Mouse (Mus musculus): ENCODE results near the gene Gm49337. TPM values are rescaled to one million over a fixed set of nuclear protein-coding genes. Genes with fewer than 3 reads are reported as not detected.

The Gm49337 gene
- polyA plus RNA-seq, 1 experiment from 2014 or later = not detected

DNA sequence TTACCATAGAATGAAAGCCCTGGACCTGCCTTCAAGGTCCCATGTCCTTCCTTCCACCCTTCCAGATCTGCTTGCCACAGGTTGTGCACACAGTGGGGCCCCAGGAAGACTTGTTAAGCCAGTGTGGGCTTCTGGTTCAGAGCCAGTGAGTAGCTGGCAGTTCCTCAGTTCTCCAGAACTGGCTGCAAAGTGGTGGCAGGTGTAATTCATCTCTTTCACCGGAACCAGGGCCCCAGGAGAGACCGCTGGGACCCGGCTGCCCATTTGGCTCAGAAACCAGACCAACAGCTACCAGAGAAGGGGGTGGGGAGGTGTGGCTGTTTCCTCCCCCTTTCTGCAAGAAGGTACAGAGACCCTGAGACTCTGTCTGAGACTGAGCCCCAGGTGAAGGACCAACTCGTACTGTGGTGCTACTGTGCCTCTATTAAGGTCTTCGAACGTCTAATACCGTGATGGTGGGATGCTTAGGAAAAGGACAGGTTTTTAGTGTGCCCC, 29.8 kb upstream of the Gm49337 start:
- Histone ChIP-seq H3K27ac (no peak overlapping the region), H3K27me3 (no peaks in the 10 kb centered on the region), H3K9me3 (replicated peaks) (no peaks in the 10 kb centered on the region), H3K9ac (peak overlapping the region; percentile 81), H3K4me2 (peak overlapping the region; percentile 94), H3K36me3 (no peaks in the 10 kb centered on the region), H3K4me1 (replicated peaks) (peaks cover 25% of the 10 kb centered on the region), H3K4me3 (peak overlapping the region; percentile 83)
- 7% methylated on average over 7 of the region's 7 CpGs for WGBS
- ATAC-seq (replicated peaks; ENCODE audit: insufficient number of reproducible peaks, insufficient read depth, low FRiP score, low read depth) = no peak

- Histone ChIP-seq H3K9ac (peak overlapping the region; percentile 81), H3K27me3 (no peaks in the 10 kb centered on the region), H3K4me2 (peak overlapping the region; percentile 94), H3K4me1 (replicated peaks) (peaks cover 25% of the 10 kb centered on the region), H3K4me3 (peak overlapping the region; percentile 83), H3K27ac (no peak overlapping the region), H3K36me3 (no peaks in the 10 kb centered on the region), H3K9me3 (replicated peaks) (no peaks in the 10 kb centered on the region)
- ATAC-seq (replicated peaks; ENCODE audit: insufficient number of reproducible peaks, insufficient read depth, low FRiP score, low read depth) = peak; percentile 79
- WGBS = under 1% methylated on average over 42 of the region's 47 CpGs
Observed at GRCm38 (mm10) chr4:116143891-116144717, 29.1 kb upstream of the Gm49337 start.

DNA sequence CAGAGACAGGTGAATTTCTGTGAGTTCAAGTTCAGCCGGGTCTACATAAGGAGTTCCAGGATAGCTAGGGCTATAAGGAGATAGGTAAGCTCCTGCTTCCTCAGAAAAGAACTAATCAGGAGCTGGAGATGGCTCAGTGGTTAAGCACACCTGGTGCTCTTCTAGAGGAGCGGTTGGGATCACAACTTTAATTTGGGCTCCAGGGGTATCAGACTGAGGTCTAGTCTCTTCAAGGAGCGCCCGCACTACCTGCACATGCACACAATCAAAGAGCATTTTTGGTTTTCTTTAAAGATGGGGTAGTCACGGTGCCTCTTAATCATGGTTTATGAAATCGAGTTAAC, 23.4 kb upstream of the Gm49337 start:
- Histone ChIP-seq H3K9me3 (replicated peaks) (no peaks in the 10 kb centered on the region), H3K27me3 (no peaks in the 10 kb centered on the region), H3K9ac (peak overlapping the region; percentile 97), H3K27ac (peak overlapping the region; percentile 94), H3K4me1 (replicated peaks) (peaks cover 20% of the 10 kb centered on the region), H3K4me2 (peak overlapping the region; percentile 82), H3K4me3 (peak overlapping the region; percentile 92), H3K36me3 (peaks cover 29% of the 10 kb centered on the region)
- no peak for ATAC-seq (replicated peaks; ENCODE audit: insufficient number of reproducible peaks, insufficient read depth, low FRiP score, low read depth)
- 26% methylated on average over 6 of the region's 6 CpGs for WGBS

GRCm38 (mm10) chr4:116150156-116150861, 22.9 kb upstream of the Gm49337 start:
- WGBS = under 1% methylated on average over 56 of the region's 73 CpGs
- ATAC-seq (replicated peaks; ENCODE audit: insufficient number of reproducible peaks, insufficient read depth, low FRiP score, low read depth) = peak; percentile 90

DNA sequence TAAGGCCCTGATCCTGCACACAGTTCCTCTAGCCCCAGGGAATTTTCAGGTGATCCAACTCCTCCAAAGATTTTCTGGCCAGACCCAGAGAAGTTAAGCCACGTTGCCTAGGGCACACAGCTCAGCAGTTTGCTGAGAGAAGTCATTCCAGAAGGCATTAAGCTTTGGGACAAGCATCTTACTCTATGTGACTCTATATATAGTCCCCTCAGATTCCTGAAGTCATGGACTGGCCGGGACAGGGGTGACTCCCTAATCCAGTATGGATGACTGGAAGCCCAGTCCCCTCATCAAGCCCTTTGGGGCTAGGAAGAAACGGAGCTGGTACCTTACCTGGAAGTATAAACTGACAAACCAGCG, 22.3 kb upstream of the Gm49337 start:
- Histone ChIP-seq H3K4me2 (peak overlapping the region; percentile 82), H3K27me3 (no peaks in the 10 kb centered on the region), H3K4me1 (replicated peaks) (peaks cover 16% of the 10 kb centered on the region), H3K9me3 (replicated peaks) (no peaks in the 10 kb centered on the region), H3K27ac (peak overlapping the region; percentile 94), H3K9ac (peak overlapping the region; percentile 97), H3K4me3 (peak overlapping the region; percentile 92), H3K36me3 (peaks cover 40% of the 10 kb centered on the region)
- 0 out of 2 replicates have a peak, but pooled peaks have one; percentile 16 for ATAC-seq (replicated peaks; ENCODE audit: insufficient number of reproducible peaks, insufficient read depth, low FRiP score, low read depth)
- WGBS = 10% methylated on average over 4 of the region's 4 CpGs

More at GRCm38 (mm10) chr4:116150156-116150861, 22.9 kb upstream of the Gm49337 start:
- H3K9me3 ChIP-seq (replicated peaks) = no peaks in the 10 kb centered on the region
- peaks cover 16% of the 10 kb centered on the region for H3K4me1 ChIP-seq (replicated peaks)
- H3K9ac ChIP-seq = peak overlapping the region; percentile 97
- peak overlapping the region; percentile 94 for H3K27ac ChIP-seq
- peak overlapping the region; percentile 82 for H3K4me2 ChIP-seq
- peaks cover 35% of the 10 kb centered on the region for H3K36me3 ChIP-seq
- peak overlapping the region; percentile 92 for H3K4me3 ChIP-seq
- no peaks in the 10 kb centered on the region for H3K27me3 ChIP-seq

DNA sequence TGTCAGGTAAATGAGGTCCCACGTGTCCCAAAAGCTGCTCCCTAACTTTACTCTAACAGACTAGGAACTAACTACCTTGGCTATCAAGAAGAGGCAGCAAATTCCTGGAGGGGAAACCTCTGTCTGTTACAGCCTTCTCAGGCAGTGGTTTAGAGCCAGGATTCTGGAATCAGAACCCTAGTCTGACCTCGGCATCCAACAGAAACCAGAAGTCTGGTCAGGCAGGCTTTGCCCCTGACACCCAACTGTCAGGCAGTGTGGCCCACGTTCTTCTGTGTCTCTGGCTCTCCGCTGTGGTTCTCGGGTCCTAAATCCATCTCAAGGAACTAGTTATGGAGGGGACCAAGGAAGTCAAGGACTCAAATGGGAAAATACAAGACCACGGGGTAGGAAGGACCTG, 21.9 kb upstream of the Gm49337 start, which contains the start of gene Lurap1:
TSS of gene Lurap1 (minus strand) at position 101 of the 400 bp plus-strand sequence.
- WGBS = 71% methylated on average over 6 of the region's 6 CpGs
- ATAC-seq (replicated peaks; ENCODE audit: insufficient number of reproducible peaks, insufficient read depth, low FRiP score, low read depth) = no peak

DNA sequence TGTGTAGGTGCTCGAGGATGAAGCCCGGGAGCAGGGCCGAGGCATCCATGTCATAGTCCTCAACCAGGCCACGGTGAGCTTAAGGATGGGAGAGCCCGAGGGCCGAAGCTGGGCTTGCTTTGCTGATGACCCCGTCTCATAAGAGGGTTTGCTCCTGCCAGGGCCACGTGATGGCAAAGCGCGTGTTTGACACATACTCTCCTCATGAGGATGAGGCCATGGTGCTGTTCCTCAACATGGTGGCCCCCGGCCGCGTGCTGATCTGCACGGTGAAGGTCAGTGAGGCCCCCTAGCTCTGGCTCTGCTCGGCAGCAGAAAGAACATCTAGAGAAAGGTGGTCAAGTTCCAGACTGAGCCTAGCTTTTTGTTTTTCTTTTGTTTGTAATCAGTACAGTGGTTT, 20.5 kb upstream of the Gm49337 start:
- Histone ChIP-seq H3K27me3 (no peaks in the 10 kb centered on the region), H3K9me3 (replicated peaks) (no peaks in the 10 kb centered on the region), H3K27ac (no peak overlapping the region), H3K36me3 (peaks cover 59% of the 10 kb centered on the region), H3K9ac (no peak overlapping the region), H3K4me2 (no peak overlapping the region), H3K4me3 (no peak overlapping the region), H3K4me1 (replicated peaks) (peaks cover 16% of the 10 kb centered on the region)
- WGBS = 95% methylated on average over 15 of the region's 15 CpGs
- ATAC-seq (replicated peaks; ENCODE audit: insufficient number of reproducible peaks, insufficient read depth, low FRiP score, low read depth) = no peak

More for the DNA sequence above, 21.9 kb upstream of the Gm49337 start, which contains the start of gene Lurap1:
- Histone ChIP-seq H3K9ac (peak within 1 kb of the TSS; percentile 97), H3K4me1 (replicated peaks) (peaks cover 16% of the 10 kb centered on the region), H3K4me2 (peak within 1 kb of the TSS; percentile 82), H3K27me3 (no peaks in the 10 kb centered on the region), H3K27ac (peak within 1 kb of the TSS; percentile 94), H3K36me3 (peaks cover 44% of the 10 kb centered on the region), H3K4me3 (peak within 1 kb of the TSS; percentile 92), H3K9me3 (replicated peaks) (no peaks in the 10 kb centered on the region)

- Histone ChIP-seq H3K4me1 (replicated peaks) (peaks cover 27% of the 10 kb centered on the region), H3K4me2 (no peak overlapping the region), H3K27ac (no peak overlapping the region), H3K9me3 (replicated peaks) (no peaks in the 10 kb centered on the region), H3K36me3 (peaks cover 68% of the 10 kb centered on the region), H3K27me3 (no peaks in the 10 kb centered on the region), H3K4me3 (no peak overlapping the region), H3K9ac (no peak overlapping the region)
- ATAC-seq (replicated peaks; ENCODE audit: insufficient number of reproducible peaks, insufficient read depth, low FRiP score, low read depth) = no peak
- WGBS = 83% methylated on average over 2 of the region's 2 CpGs
Observed at GRCm38 (mm10) chr4:116157882-116158281, 15.3 kb upstream of the Gm49337 start.

DNA sequence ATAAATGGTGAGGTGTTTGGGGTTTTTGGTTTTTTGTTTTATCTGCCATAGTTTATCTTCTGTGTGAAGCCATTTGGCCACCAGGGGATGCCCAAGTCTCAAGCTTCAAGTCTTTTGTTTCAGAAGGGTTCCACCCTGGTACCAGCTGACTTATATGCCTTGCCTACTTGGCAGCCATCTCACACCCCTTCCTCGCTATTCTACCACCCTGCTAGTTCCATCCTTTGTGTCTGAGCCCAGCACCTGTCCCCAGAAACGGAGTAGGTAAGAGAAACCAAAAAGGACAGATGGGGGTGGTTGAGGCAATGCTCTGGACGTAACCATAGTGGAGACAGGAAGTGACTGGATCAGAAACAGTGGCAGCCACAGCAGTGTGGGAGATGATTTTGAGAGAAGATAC, 13.3 kb upstream of the Gm49337 start:
- Histone ChIP-seq H3K4me3 (no peak overlapping the region), H3K4me2 (no peak overlapping the region), H3K9me3 (replicated peaks) (no peaks in the 10 kb centered on the region), H3K4me1 (replicated peaks) (peaks cover 28% of the 10 kb centered on the region), H3K27me3 (no peaks in the 10 kb centered on the region), H3K36me3 (peaks cover 48% of the 10 kb centered on the region), H3K27ac (peak overlapping the region; percentile 35; the same call in 1 of the 2 replicates), H3K9ac (no peak overlapping the region)
- no peak for ATAC-seq (replicated peaks; ENCODE audit: insufficient number of reproducible peaks, insufficient read depth, low FRiP score, low read depth)
- WGBS = 66% methylated on average over 3 of the region's 3 CpGs

GRCm38 (mm10) chr4:116160769-116161168, 12.4 kb upstream of the Gm49337 start:
- 31% methylated on average over 3 of the region's 3 CpGs for WGBS
- Histone ChIP-seq H3K36me3 (peaks cover 39% of the 10 kb centered on the region), H3K9me3 (replicated peaks) (no peaks in the 10 kb centered on the region), H3K9ac (no peak overlapping the region), H3K4me3 (no peak overlapping the region), H3K4me2 (no peak overlapping the region), H3K27ac (peak overlapping the region; percentile 35), H3K4me1 (replicated peaks) (peaks cover 28% of the 10 kb centered on the region), H3K27me3 (no peaks in the 10 kb centered on the region)
- ATAC-seq (replicated peaks; ENCODE audit: insufficient number of reproducible peaks, insufficient read depth, low FRiP score, low read depth) = peak; percentile 48; the same call in 1 of the 2 replicates

- peaks cover 28% of the 10 kb centered on the region for H3K4me1 ChIP-seq (replicated peaks)
- no peak overlapping the region for H3K4me3 ChIP-seq
- H3K9me3 ChIP-seq (replicated peaks) = no peaks in the 10 kb centered on the region
- H3K27me3 ChIP-seq = no peaks in the 10 kb centered on the region
- no peak overlapping the region for H3K9ac ChIP-seq
- H3K27ac ChIP-seq = peak overlapping the region; percentile 15; the same call in 1 of the 2 replicates
- no peak overlapping the region for H3K4me2 ChIP-seq
- no peak for ATAC-seq (replicated peaks; ENCODE audit: insufficient number of reproducible peaks, insufficient read depth, low FRiP score, low read depth)
- peaks cover 25% of the 10 kb centered on the region for H3K36me3 ChIP-seq
- WGBS = 55% methylated on average over 4 of the region's 4 CpGs
Observed at GRCm38 (mm10) chr4:116162142-116162541, 11.0 kb upstream of the Gm49337 start.

Data from heart, embryonic 15.5 days (tissue).